In genomic region chr19:36736537-36736936, GRCm38 (mm10) we compare ENCODE assay signal across 8 mouse cellular contexts. TPM values are rescaled to one million over a fixed set of nuclear protein-coding genes. Genes with fewer than 3 reads are reported as not detected.
DNase-seq lines count a peak whose midpoint lies in the region; ATAC-seq and TF ChIP-seq lines count a peak whose summit lies in the region.

Gene Ppp1r3c, minus strand, starts transcription at chr19:36736653.

- TF ChIP-seq EP300 in ES-Bruce4 (IDR thresholded peaks at IDR 0.05; ENCODE audit: insufficient read depth, low read depth, low read length): peak; percentile 76; the same call in 1 of the 2 replicates
- no peak for TF ChIP-seq EP300 in liver, postnatal 0 days (IDR thresholded peaks at IDR 0.05; ENCODE audit: low read depth)

- ATAC-seq in forebrain, postnatal 0 days: peak; percentile 97
- ATAC-seq in liver, postnatal 0 days: peak; percentile 99

- H3K4me2 ChIP-seq in forebrain, postnatal 0 days (ENCODE audit: low read depth): peak within 1 kb of the TSS; percentile 97
- peak within 1 kb of the TSS; percentile 58 for H3K4me2 ChIP-seq in liver, postnatal 0 days (ENCODE audit: low read depth, low read length)

- H3K27ac ChIP-seq in ES-Bruce4 (ENCODE audit: insufficient read depth, low read length): no peak within 1 kb of the TSS
- peak within 1 kb of the TSS; percentile 64 for H3K27ac ChIP-seq in forebrain, postnatal 0 days (ENCODE audit: low read depth, low read length)
- peak within 1 kb of the TSS; percentile 90 for H3K27ac ChIP-seq in liver, postnatal 0 days (ENCODE audit: low read depth)
- H3K27ac ChIP-seq in olfactory bulb, adult 2 months (ENCODE audit: insufficient read depth, low read depth, low read length): peak within 1 kb of the TSS; percentile 29; the same call in 1 of the 2 replicates

- no peaks in the 10 kb centered on the region for H3K9me3 ChIP-seq in ES-Bruce4 (replicated peaks; ENCODE audit: control insufficient read depth, insufficient read depth, low read length, poor library complexity, severe bottlenecking)
- no peaks in the 10 kb centered on the region for H3K9me3 ChIP-seq in forebrain, postnatal 0 days (ENCODE audit: low read length)
- H3K9me3 ChIP-seq in liver, postnatal 0 days (ENCODE audit: low read length): no peaks in the 10 kb centered on the region

- H3K9ac ChIP-seq in ES-Bruce4 (ENCODE audit: low read depth, poor library complexity, severe bottlenecking): peak within 1 kb of the TSS; percentile 12; the same call in 1 of the 2 replicates
- peak within 1 kb of the TSS; percentile 57 for H3K9ac ChIP-seq in forebrain, postnatal 0 days
- H3K9ac ChIP-seq in liver, postnatal 0 days (replicated peaks): peak within 1 kb of the TSS; percentile 61

- peak; percentile 88 for TF ChIP-seq POLR2A in ES-Bruce4 (IDR thresholded peaks at IDR 0.05; ENCODE audit: insufficient read depth, low read length)
- peak; percentile 91 for TF ChIP-seq POLR2A in olfactory bulb, adult 2 months (IDR thresholded peaks at IDR 0.05; ENCODE audit: insufficient read depth, low read depth, low read length)

- no peaks in the 10 kb centered on the region for H3K36me3 ChIP-seq in ES-Bruce4 (ENCODE audit: control insufficient read depth, insufficient read depth, low read length, poor library complexity, severe bottlenecking)
- no peaks in the 10 kb centered on the region; the same call in 1 of the 2 replicates for H3K36me3 ChIP-seq in forebrain, postnatal 0 days (ENCODE audit: insufficient read depth)
- no peaks in the 10 kb centered on the region; the same call in 1 of the 2 replicates for H3K36me3 ChIP-seq in liver, postnatal 0 days (replicated peaks; ENCODE audit: insufficient read depth, low read length)

- DNase-seq in cerebellum, adult 11-12 months: peak; percentile 77
- peak; percentile 83 for DNase-seq in forebrain, postnatal 0 days
- DNase-seq in heart, postnatal 36 days: peak; percentile 91 to 93
- peak; percentile 68 to 86 for DNase-seq in layer of hippocampus, adult 18-20 months (ENCODE audit: low spot score in 2 of 2)
- DNase-seq in liver, postnatal 0 days: peak; percentile 85
- peak; percentile 5 for DNase-seq in thymus, postnatal 25 days

- intact Hi-C loops in heart, postnatal 36 days (cut with DNase I): loop anchor here (2.0 to 5.0 kb wide), 4 partner anchors 60 to 199 kb away; partner anchors contain the start of genes Btaf1 and Hectd2

- no peaks in the 10 kb centered on the region for H3K4me1 ChIP-seq in ES-Bruce4 (ENCODE audit: control insufficient read depth, insufficient read depth, low read length)
- peaks cover 3% of the 10 kb centered on the region; the same call in 1 of the 2 replicates for H3K4me1 ChIP-seq in forebrain, postnatal 0 days (ENCODE audit: insufficient read depth)
- 0 out of 2 replicates have a peak, but pooled peaks cover 7% of the 10 kb centered on the region for H3K4me1 ChIP-seq in liver, postnatal 0 days (ENCODE audit: insufficient read depth)
- H3K4me1 ChIP-seq in olfactory bulb, adult 2 months (ENCODE audit: control insufficient read depth, insufficient read depth, low read length): peaks cover 7% of the 10 kb centered on the region

- WGBS in forebrain, postnatal 0 days: 4% methylated on average over 33 of the region's 33 CpGs
- WGBS in liver, postnatal 0 days (ENCODE audit: insufficient replicate concordance): under 1% methylated on average over 33 of the region's 33 CpGs
- WGBS in olfactory bulb, adult 2 months: under 1% methylated on average over 33 of the region's 33 CpGs

- H3K4me3 ChIP-seq in ES-Bruce4 (ENCODE audit: low read depth, low read length): peak within 1 kb of the TSS; percentile 48
- H3K4me3 ChIP-seq in forebrain, postnatal 0 days (ENCODE audit: low read depth, low read length): peak within 1 kb of the TSS; percentile 56
- peak within 1 kb of the TSS; percentile 42 for H3K4me3 ChIP-seq in liver, postnatal 0 days (ENCODE audit: low read depth, low read length)
- peak within 1 kb of the TSS; percentile 71 for H3K4me3 ChIP-seq in olfactory bulb, adult 2 months (ENCODE audit: insufficient read depth, low read depth, low read length)

- H3K27me3 ChIP-seq in ES-Bruce4 (ENCODE audit: control insufficient read depth, insufficient read depth, low read length, poor library complexity, severe bottlenecking): 0 out of 2 replicates have a peak, but pooled peaks cover 1% of the 10 kb centered on the region
- H3K27me3 ChIP-seq in forebrain, postnatal 0 days (ENCODE audit: insufficient read depth, low read length): no peaks in the 10 kb centered on the region
- H3K27me3 ChIP-seq in liver, postnatal 0 days (ENCODE audit: insufficient read depth, low read length): no peaks in the 10 kb centered on the region

- TF ChIP-seq CTCF in ES-Bruce4 (IDR thresholded peaks at IDR 0.05; ENCODE audit: low read depth, low read length): no peak
- TF ChIP-seq CTCF in forebrain, postnatal 0 days (IDR thresholded peaks at IDR 0.05; ENCODE audit: low read depth): no peak
- TF ChIP-seq CTCF in liver, postnatal 0 days (IDR thresholded peaks at IDR 0.05; ENCODE audit: low read depth): peak; percentile 13; the same call in 1 of the 2 replicates
- TF ChIP-seq CTCF in olfactory bulb, adult 2 months (IDR thresholded peaks at IDR 0.05; ENCODE audit: insufficient read depth, low read depth, low read length): no peak

RNA-seq across cellular contexts. Expression of gene Ppp1r3c, which starts in this region (rescaled TPM):
- 0.58 and 0.90 TPM in 2 replicates for polyA plus RNA-seq in ES-Bruce4 (2011; ENCODE audit: insufficient read depth, insufficient read length, low read depth, missing spikeins)
- 28.2 and 28.6 TPM in 2 replicates for total RNA-seq in forebrain, postnatal 0 days (2014; rRNA removed)
- 6.4 and 8.9 TPM in 2 replicates for polyA plus RNA-seq in forebrain, postnatal 0 days (2015; fragmentation: Nextera tagmentation; extraction: Ambion mirVana)
- total RNA-seq in heart, postnatal 36 days (2021): 100 to 1,000 TPM in 1 of 2 experiments, 10 to 100 TPM in 1; 65.8 to 116 TPM
- total RNA-seq in layer of hippocampus, adult 18-20 months (2021): 10 to 100 TPM; 69.3 to 71.9 TPM
- 11.3 and 12.0 TPM in 2 replicates for polyA plus RNA-seq in liver, postnatal 0 days (2015; fragmentation: Nextera tagmentation; extraction: Ambion mirVana)
- polyA plus RNA-seq in olfactory bulb, adult 2 months (2012; ENCODE audit: insufficient read depth, insufficient read length, low replicate concordance, missing spikeins): not detected in 2 replicates

Comparison
In these comparisons a context has a peak if more than half of its experiments do, and no peak if none do; other contexts are left out.
1. DNase-seq: peak in every context shown above with its lines; median percentile 92 in heart, postnatal 36 days; 85 in liver, postnatal 0 days; 83 in forebrain, postnatal 0 days; 77 in cerebellum, adult 11-12 months; 77 in layer of hippocampus, adult 18-20 months; 5 in thymus, postnatal 25 days.